In the genomic region with DNA sequence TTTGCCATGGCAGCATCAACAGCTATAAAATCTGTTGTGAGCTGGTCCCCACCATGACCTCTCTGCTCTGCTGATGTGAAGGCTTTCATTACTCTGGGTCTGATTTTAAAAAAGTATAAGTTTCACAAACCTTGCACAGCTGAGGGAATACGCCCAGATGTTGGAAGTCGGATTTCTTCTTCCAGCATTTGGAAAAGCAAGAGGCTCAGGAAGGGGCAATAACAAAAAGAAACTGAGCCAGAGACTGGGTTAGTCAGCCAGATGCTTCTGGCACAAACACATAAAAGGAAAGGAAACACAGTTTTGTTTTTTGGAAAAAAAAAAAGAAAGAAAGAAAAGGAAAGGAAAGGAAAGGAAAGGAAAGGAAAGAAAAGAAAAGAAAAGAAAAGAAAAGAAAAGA, we compare ENCODE assay signal across 5 mouse cellular contexts.
"Had no signal": no experiment of that assay in that cellular context is flagged by ENCODE, and none has a peak within 500 bp of the region (broad histone marks: within the 10 kb centered on the region; RNA-seq: fewer than 3 reads in every experiment).

No protein-coding gene starts in this region.

- DNase-seq: kidney, postnatal 25 days; lung, adult 2 months; right cerebral cortex, adult 18-20 months; right cerebral cortex, postnatal 25 days; thymus, postnatal 4 days had no signal
